Mouse (Mus musculus) E14TG2a.4 (cell line): ENCODE results near the gene Nckipsd.

Experiments
- H3K27me3 ChIP-seq: 2 replicates; pipeline ENCODE4 v1.6.1; 2014; ENCODE audit warnings: low read length, control low read depth; ENCODE audit not compliant: insufficient read depth
- H3K36me3 ChIP-seq: 2 replicates; pipeline ENCODE4 v1.6.1; 2014; ENCODE audit warnings: low read length, control low read depth; ENCODE audit not compliant: insufficient read depth
- H3K4me1 ChIP-seq: replicated peaks from 2 replicates; pipeline ENCODE4 v1.6.1; 2014; ENCODE audit warnings: low read depth, low read length, control low read depth
- H3K4me3 ChIP-seq: replicated peaks from 2 replicates; pipeline ENCODE4 v1.5.1; 2014; ENCODE audit warnings: mild to moderate bottlenecking, low read length
- H3K9me3 ChIP-seq: 2 replicates; pipeline ENCODE4 v1.6.1; 2014; ENCODE audit warnings: low read length, control low read depth
- CTCF ChIP-seq: conservative IDR thresholded peaks from 2 replicates; pipeline ENCODE4 v1.5.1; 2014; ENCODE audit warnings: low read length
- NANOG ChIP-seq: IDR thresholded peaks from 2 replicates; pipeline ENCODE4 v1.6.1; 2014; ENCODE audit warnings: borderline replicate concordance, low read length, mixed read lengths
- POU5F1 ChIP-seq: IDR thresholded peaks from 2 replicates; pipeline ENCODE4 v1.6.1; 2014; ENCODE audit warnings: low read length, borderline replicate concordance

Gene Nckipsd

DNA sequence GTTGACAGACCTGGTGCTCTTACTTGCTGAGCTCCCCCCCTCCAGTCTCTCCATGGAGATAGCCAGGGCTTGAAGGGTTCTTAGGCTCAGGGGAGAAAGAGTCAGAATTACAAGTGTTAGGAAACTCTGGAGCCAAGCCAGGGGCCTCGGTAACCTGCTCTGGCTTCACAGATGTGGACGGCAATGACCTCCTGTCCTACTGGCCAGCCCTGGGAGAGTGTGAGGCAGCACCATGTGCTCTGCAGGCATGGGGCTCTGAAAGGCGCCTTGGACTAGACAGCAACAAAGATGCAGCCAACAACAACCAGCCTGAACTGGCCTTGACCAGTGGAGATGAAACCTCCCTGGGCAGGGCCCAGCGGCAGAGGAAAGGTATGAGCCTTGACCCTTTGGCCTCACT lies 39.2 kb downstream of the Nckipsd start:
- peaks cover 14% of the 10 kb centered on the region for H3K27me3 ChIP-seq
- TF ChIP-seq CTCF: no peak
- no peak for TF ChIP-seq POU5F1
- no peak for TF ChIP-seq NANOG
- H3K4me1 ChIP-seq: peaks cover 84% of the 10 kb centered on the region
- H3K9me3 ChIP-seq: no peaks in the 10 kb centered on the region
- H3K4me3 ChIP-seq: peak overlapping the region; percentile 68; the same call in 1 of the 2 replicates
- H3K36me3 ChIP-seq: peaks cover 41% of the 10 kb centered on the region

DNA sequence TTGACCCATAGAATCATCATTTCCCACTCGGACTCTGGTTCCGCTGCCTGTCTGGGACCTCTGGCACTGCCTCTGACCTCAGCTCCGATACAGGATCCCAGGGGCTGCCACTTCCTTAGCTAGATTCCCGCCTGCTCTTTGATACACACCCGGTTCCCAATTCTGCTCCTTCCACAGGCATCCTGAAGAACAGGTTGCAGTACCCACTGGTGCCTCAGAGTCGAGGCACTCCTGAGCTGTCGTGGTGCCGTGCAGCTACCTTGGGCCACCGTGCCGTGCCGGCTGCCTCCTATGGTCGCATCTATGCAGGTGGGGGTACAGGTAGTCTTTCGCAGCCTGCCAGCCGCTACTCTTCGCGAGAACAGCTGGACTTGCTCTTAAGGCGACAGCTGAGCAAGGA lies 40.3 kb downstream of the Nckipsd start:
- Histone ChIP-seq H3K27me3 (peaks cover 14% of the 10 kb centered on the region), H3K9me3 (no peaks in the 10 kb centered on the region), H3K4me3 (peak overlapping the region; percentile 68), H3K4me1 (peaks cover 84% of the 10 kb centered on the region), H3K36me3 (peaks cover 41% of the 10 kb centered on the region)
- TF ChIP-seq CTCF (no peak), POU5F1 (no peak), NANOG (no peak)

DNA sequence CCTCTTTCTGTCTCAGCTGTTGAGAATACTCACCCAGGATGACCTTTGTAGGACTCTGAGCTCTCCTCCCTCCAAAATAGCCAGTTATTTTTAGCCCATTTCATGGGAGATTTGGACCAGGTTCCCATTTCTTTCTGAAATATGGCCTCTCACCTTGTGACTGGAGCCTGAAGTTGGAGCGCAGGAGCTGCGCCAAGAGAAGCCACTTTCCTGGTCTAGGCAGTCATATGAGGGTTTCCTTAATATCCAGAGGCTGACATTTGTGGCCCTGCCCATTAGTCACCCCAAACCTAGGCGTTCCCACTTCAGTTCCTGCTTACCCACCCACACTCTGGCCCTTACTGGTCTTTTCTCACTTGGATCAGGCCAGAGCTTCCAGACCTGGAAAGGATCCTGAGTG lies 44.8 kb downstream of the Nckipsd start, which contains the start of gene Slc26a6:
TSS of gene Slc26a6 (plus strand) at position 308 of the 400 bp plus-strand sequence.
- Histone ChIP-seq H3K9me3 (no peaks in the 10 kb centered on the region), H3K36me3 (peaks cover 25% of the 10 kb centered on the region), H3K4me3 (peak within 1 kb of the TSS; percentile 99), H3K4me1 (peaks cover 64% of the 10 kb centered on the region), H3K27me3 (peaks cover 18% of the 10 kb centered on the region)
- TF ChIP-seq POU5F1 (no peak), CTCF (no peak), NANOG (no peak)

DNA sequence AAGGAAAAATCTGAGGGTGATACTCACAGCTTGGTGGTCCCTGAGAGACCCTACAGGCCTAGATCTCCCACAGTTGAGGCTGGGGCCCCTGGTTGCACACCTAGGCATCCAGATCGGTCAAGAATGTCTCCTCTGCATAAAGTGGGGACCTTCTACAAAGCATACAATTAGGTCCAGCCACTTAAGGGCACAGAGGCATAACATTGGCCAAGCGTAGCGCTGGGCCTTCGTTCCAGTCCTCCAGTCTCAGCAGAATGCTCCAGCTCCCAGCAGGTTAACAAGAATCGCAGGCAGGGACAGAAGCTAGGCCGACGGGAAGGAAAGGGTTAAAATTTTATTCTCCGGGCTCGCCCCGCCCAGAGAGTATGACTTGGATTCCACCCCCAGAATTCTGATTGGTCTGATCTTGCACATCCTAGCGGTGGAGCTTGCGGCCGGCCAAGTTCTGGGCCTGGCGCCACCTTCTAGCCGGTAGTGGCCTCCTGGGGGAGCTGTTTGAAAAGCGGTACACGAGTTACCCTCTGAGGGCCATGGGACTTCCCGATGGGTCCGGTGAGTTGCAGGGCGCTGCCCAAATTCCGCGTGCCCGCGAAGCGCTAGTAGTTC lies 45.6 kb downstream of the Nckipsd start:
- Histone ChIP-seq H3K36me3 (peaks cover 33% of the 10 kb centered on the region), H3K4me3 (peak overlapping the region; percentile 99), H3K4me1 (peaks cover 56% of the 10 kb centered on the region), H3K9me3 (no peaks in the 10 kb centered on the region), H3K27me3 (peaks cover 12% of the 10 kb centered on the region)
- TF ChIP-seq NANOG (no peak), CTCF (peak; percentile 49)

GRCm38 (mm10) chr9:108854241-108854696 lies 46.1 kb downstream of the Nckipsd start:
- peaks cover 11% of the 10 kb centered on the region for H3K27me3 ChIP-seq
- peaks cover 51% of the 10 kb centered on the region for H3K4me1 ChIP-seq
- TF ChIP-seq CTCF (no peak), POU5F1 (no peak), NANOG (no peak)
- peaks cover 38% of the 10 kb centered on the region for H3K36me3 ChIP-seq
- H3K9me3 ChIP-seq: no peaks in the 10 kb centered on the region
- peak overlapping the region; percentile 99 for H3K4me3 ChIP-seq

GRCm38 (mm10) chr9:108855335-108855734 lies 47.2 kb downstream of the Nckipsd start:
- Histone ChIP-seq H3K4me1 (peaks cover 43% of the 10 kb centered on the region), H3K36me3 (peaks cover 49% of the 10 kb centered on the region), H3K4me3 (peak overlapping the region; percentile 99), H3K27me3 (peaks cover 11% of the 10 kb centered on the region), H3K9me3 (no peaks in the 10 kb centered on the region)
- TF ChIP-seq POU5F1 (no peak), NANOG (no peak), CTCF (no peak)

GRCm38 (mm10) chr9:108858792-108859527 lies 50.8 kb downstream of the Nckipsd start:
- no peaks in the 10 kb centered on the region for H3K9me3 ChIP-seq
- peaks cover 11% of the 10 kb centered on the region for H3K27me3 ChIP-seq
- peaks cover 65% of the 10 kb centered on the region for H3K36me3 ChIP-seq
- peaks cover 17% of the 10 kb centered on the region for H3K4me1 ChIP-seq
- no peak for TF ChIP-seq POU5F1
- no peak for TF ChIP-seq CTCF
- no peak for TF ChIP-seq NANOG
- H3K4me3 ChIP-seq: no peak overlapping the region
